Mouse (Mus musculus) stomach, postnatal 0 days (tissue): ENCODE data around the gene Cox6a1. TPM values are rescaled to one million over a fixed set of nuclear protein-coding genes. Genes with fewer than 3 reads are reported as not detected.

Source experiments
- ATAC-seq: fragments of 200-750 bp; cut with Nextera tagmentation; 2 replicates; pipeline ENCODE4 v1.8.0; 2017; ENCODE audit not compliant: low FRiP score, low TSS enrichment
- DNase-seq: peaks from one replicate; pipeline ENCODE4 v3.0.0-alpha.2; 2016; ENCODE audit warnings: low spot score
- H3K27ac ChIP-seq: fragments of 300-500 bp; sonication (generic); replicated peaks from 2 replicates; pipeline ENCODE4 v1.5.1; 2014; ENCODE audit warnings: mild to moderate bottlenecking, control low read depth
- H3K27me3 ChIP-seq: fragments of 300-500 bp; sonication (generic); 2 replicates; pipeline ENCODE4 v1.6.1; 2014; ENCODE audit warnings: low read length; ENCODE audit not compliant: control insufficient read depth, insufficient read depth
- H3K36me3 ChIP-seq: fragments of 300-500 bp; sonication (generic); 2 replicates; pipeline ENCODE4 v1.6.1; 2014; ENCODE audit warnings: low read length, mixed read lengths; ENCODE audit not compliant: control insufficient read depth, insufficient read depth
- H3K4me1 ChIP-seq: fragments of 300-500 bp; sonication (generic); replicated peaks from 2 replicates; pipeline ENCODE4 v1.6.1; 2014; ENCODE audit warnings: antibody characterized with exemption; ENCODE audit not compliant: control insufficient read depth, insufficient read depth
- H3K4me2 ChIP-seq: fragments of 300-500 bp; sonication (generic); replicated peaks from 2 replicates; pipeline ENCODE4 v1.6.1; 2014; ENCODE audit warnings: low read depth, mild to moderate bottlenecking, control low read depth, moderate library complexity
- H3K4me3 ChIP-seq: fragments of 300-500 bp; sonication (generic); 2 replicates; pipeline ENCODE4 v1.5.1; 2014; ENCODE audit warnings: low read depth, low read length, control low read depth
- H3K9ac ChIP-seq: fragments of 300-500 bp; sonication (generic); 2 replicates; pipeline ENCODE4 v1.6.1; 2014; ENCODE audit warnings: mild to moderate bottlenecking, low read length, control low read depth, mixed read lengths
- H3K9me3 ChIP-seq: fragments of 300-500 bp; sonication (generic); 2 replicates; pipeline ENCODE4 v1.6.1; 2016; ENCODE audit warnings: low read length; ENCODE audit not compliant: control insufficient read depth
- CTCF ChIP-seq: IDR thresholded peaks from 2 replicates; pipeline ENCODE4 v1.5.1; 2016; ENCODE audit warnings: antibody characterized with exemption, low read depth, mild to moderate bottlenecking, moderate library complexity
- EP300 ChIP-seq: optimal IDR thresholded peaks from 2 replicates; pipeline ENCODE3; 2016; ENCODE audit warnings: antibody characterized with exemption
- WGBS: fragments of 180-500 bp; shearing (Covaris S2); extraction: QIAGEN DNeasy Blood & Tissue Kit; methylation state at CpG from one replicate; pipeline ENCODE4 v1.1.7; 2014; 5-methylcytosine and 5-hydroxymethylcytosine counted together
- polyA plus RNA-seq: library from polyadenylated mRNA; unstranded; fragments of >200 nt; fragmentation: Nextera tagmentation; extraction: Ambion mirVana; gene quantifications from 2 replicates; pipeline ENCODE4 v1.2.1, GENCODE M21; 2015

The Cox6a1 gene
- polyA plus RNA-seq, 1 experiment from 2014 or later = 1,574 TPM

GRCm38 (mm10) chr5:115358872-115359271, 10.1 kb upstream of the Cox6a1 start:
- H3K27ac ChIP-seq = no peak overlapping the region
- peak; percentile 88 for ATAC-seq
- no peak overlapping the region for H3K4me3 ChIP-seq
- no peak overlapping the region for H3K4me2 ChIP-seq
- 2% methylated on average over 12 of the region's 12 CpGs for WGBS
- no peak overlapping the region for H3K9ac ChIP-seq
- H3K27me3 ChIP-seq = no peaks in the 10 kb centered on the region
- TF ChIP-seq CTCF (peak; percentile 97), EP300 (no peak)
- no peaks in the 10 kb centered on the region for H3K9me3 ChIP-seq
- H3K4me1 ChIP-seq = no peaks in the 10 kb centered on the region
- DNase-seq = peak; percentile 91
- no peaks in the 10 kb centered on the region for H3K36me3 ChIP-seq

DNA sequence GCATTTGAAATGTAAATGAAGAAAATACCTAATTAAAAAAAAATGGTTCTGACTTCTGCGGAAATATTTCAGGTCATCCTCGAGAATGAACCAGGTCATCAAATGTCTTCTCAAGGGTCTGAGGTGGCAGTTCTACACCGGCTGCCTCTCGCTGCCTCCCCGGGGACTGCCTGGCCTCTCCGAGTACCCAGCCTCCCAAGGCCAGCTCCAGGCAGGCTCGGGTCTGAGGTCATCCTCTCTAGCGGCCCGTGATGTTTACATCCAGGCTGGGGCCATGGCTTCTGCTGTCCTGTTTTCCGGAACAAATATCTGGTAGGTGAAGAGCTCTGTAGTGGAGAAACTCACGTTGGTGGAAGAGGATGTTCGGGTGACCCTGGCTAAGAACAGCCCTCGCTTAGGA, 6.3 kb upstream of the Cox6a1 start:
- H3K27me3 ChIP-seq = no peaks in the 10 kb centered on the region
- H3K27ac ChIP-seq = no peak overlapping the region
- H3K4me1 ChIP-seq = no peaks in the 10 kb centered on the region
- DNase-seq (no peak), ATAC-seq (no peak)
- WGBS = 42% methylated on average over 13 of the region's 13 CpGs
- H3K4me2 ChIP-seq = no peak overlapping the region
- no peaks in the 10 kb centered on the region for H3K36me3 ChIP-seq
- H3K4me3 ChIP-seq = no peak overlapping the region
- TF ChIP-seq EP300 (no peak), CTCF (no peak)
- H3K9me3 ChIP-seq = no peaks in the 10 kb centered on the region
- H3K9ac ChIP-seq = no peak overlapping the region

DNA sequence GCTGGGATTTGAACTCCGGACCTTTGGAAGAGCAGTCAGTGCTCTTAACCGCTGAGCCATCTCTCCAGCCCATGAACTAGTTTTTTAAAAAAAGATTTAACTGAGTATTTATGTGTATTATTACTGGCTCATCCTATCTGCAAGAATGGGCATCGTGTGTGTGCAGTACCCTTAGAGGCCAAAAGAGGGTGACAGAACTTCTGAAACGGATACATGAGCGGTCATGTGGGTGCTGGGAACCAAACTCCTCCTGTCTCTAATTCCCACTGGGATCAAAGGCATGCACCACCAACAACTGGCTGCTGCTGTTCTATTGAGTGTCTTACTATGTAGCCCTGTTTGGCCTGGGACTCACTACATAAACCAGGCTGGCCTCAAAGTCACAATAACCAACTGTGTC, 2.6 kb upstream of the Cox6a1 start:
- H3K4me2 ChIP-seq = no peak overlapping the region
- H3K4me1 ChIP-seq = no peaks in the 10 kb centered on the region; the same call in 1 of the 2 replicates
- no peak overlapping the region for H3K27ac ChIP-seq
- no peaks in the 10 kb centered on the region for H3K36me3 ChIP-seq
- no peaks in the 10 kb centered on the region for H3K27me3 ChIP-seq
- H3K9ac ChIP-seq = no peak overlapping the region
- H3K4me3 ChIP-seq = no peak overlapping the region
- no peak for TF ChIP-seq EP300
- peak; percentile 22 for TF ChIP-seq CTCF
- ATAC-seq = no peak
- DNase-seq = no peak
- H3K9me3 ChIP-seq = no peaks in the 10 kb centered on the region
- 75% methylated on average over 5 of the region's 5 CpGs for WGBS

DNA sequence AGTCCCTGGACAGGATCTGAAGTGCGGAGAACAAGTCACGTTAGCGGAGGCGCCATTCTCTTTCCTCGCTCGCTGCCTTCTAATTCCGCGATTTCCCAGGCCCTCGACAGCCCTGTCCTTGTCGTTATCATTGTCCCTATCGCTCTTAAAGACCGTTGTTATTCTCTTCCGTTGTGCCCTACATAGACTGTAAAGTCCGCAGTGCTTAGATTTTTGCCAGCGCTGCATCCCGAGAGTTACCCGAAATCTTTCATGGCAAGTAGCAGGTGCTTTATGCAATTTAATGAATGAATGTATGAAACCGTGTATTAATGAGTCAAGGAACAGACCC, 409 bp upstream of the Cox6a1 start:
- WGBS = under 1% methylated on average over 18 of the region's 18 CpGs
- Histone ChIP-seq H3K9me3 (no peaks in the 10 kb centered on the region), H3K4me2 (peak overlapping the region; percentile 84), H3K27ac (peak overlapping the region; percentile 74), H3K36me3 (peaks cover 4% of the 10 kb centered on the region; the same call in 1 of the 2 replicates), H3K9ac (peak overlapping the region; percentile 62), H3K27me3 (no peaks in the 10 kb centered on the region), H3K4me1 (no peaks in the 10 kb centered on the region; the same call in 1 of the 2 replicates), H3K4me3 (peak overlapping the region; percentile 73)
- TF ChIP-seq EP300 = no peak
- no peak for TF ChIP-seq CTCF
- ATAC-seq = peak; percentile 20
- DNase-seq = no peak

DNA sequence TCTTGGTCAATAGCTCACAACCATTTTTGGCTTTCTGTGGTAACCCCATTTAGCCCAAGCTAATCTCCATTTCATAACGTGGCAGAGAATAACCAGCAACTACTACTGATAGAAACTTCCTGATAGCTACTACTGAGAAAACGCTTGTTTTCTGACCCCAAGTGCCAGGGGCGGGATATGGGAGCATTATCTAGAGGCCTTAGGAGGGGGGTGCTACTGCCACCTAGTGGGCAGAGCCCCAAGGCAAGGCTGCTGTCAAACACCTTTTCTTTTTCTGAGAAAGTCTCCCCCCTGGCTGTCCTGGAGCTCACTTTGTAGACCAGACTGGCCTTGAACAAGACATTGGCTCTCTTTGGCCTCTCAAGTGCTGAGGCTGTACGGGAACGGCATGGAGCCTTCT, 1.2 kb downstream of the Cox6a1 start:
- no peaks in the 10 kb centered on the region; the same call in 1 of the 2 replicates for H3K4me1 ChIP-seq
- H3K9me3 ChIP-seq = no peaks in the 10 kb centered on the region
- DNase-seq (peak; percentile 88), ATAC-seq (peak; percentile 63)
- H3K36me3 ChIP-seq = peaks cover 4% of the 10 kb centered on the region; the same call in 1 of the 2 replicates
- WGBS = under 1% methylated on average over 5 of the region's 5 CpGs
- H3K4me2 ChIP-seq = peak overlapping the region; percentile 86
- no peaks in the 10 kb centered on the region for H3K27me3 ChIP-seq
- no peak for TF ChIP-seq EP300
- peak; percentile 88 for TF ChIP-seq CTCF
- no peak overlapping the region for H3K27ac ChIP-seq
- H3K9ac ChIP-seq = 0 out of 2 replicates have a peak overlapping the region, but pooled peaks have one; percentile 76
- H3K4me3 ChIP-seq = peak overlapping the region; percentile 73

DNA sequence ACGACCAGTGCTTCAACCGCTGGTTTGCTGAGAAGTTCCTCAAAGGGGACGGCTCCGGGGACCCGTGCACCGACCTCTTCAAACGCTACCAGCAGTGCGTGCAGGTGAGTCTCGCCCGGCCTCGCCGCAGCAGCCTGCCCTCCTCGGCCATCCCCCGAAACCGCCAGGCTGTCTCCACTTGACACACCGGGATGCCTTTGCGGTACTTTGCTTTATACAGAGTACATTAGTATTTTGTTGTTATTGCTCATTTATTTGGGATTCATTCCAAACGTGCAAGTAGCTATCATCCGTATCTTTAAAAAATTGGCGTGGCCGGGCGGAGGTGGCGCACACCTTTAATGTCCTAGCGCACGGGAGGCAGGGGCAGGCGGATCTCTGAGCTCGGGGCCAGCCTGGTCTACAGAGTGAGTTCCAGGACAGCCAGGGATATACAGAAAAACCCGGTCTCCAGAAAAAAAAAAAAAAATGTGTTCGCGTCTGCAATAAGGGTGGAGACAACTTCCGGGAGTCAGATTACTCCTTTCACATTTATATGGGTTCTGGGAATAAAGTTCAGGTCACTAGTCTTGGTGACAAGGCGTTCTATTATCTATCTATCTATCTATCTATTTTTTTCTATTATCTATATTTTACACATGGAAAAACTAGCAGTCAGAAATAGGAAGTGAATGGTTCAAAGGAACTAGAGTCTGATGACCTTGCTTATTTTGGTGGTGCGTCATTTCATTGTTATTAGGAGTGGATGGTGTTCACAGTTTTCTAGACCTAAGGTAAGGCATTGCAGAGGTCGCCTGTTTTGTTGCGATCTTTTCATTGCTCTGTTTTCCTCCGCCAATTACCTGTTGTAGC, 7.2 kb downstream of the Cox6a1 start:
- peak overlapping the region; percentile 92 for H3K4me2 ChIP-seq
- 9% methylated on average over 36 of the region's 36 CpGs for WGBS
- no peaks in the 10 kb centered on the region for H3K4me1 ChIP-seq
- peak overlapping the region; percentile 78 for H3K27ac ChIP-seq
- H3K9me3 ChIP-seq = no peaks in the 10 kb centered on the region
- no peak; the same call in 1 of the 2 replicates for TF ChIP-seq CTCF
- TF ChIP-seq EP300 = no peak
- peak overlapping the region; percentile 92 for H3K9ac ChIP-seq
- H3K27me3 ChIP-seq = no peaks in the 10 kb centered on the region
- DNase-seq (no peak), ATAC-seq (peak; percentile 53; the same call in 1 of the 2 replicates)
- peak overlapping the region; percentile 91 for H3K4me3 ChIP-seq
- H3K36me3 ChIP-seq = peaks cover 4% of the 10 kb centered on the region; the same call in 1 of the 2 replicates
